Mouse (Mus musculus): ENCODE data around the gene Tmtc3.

GRCm38 (mm10) chr10:100524499-100525390 is 37.6 kb upstream of the Tmtc3 start:
- TF ChIP-seq CTCF (IDR thresholded peaks at IDR 0.05; ENCODE audit: low read depth, low read length) (no peak), POLR2A (IDR thresholded peaks at IDR 0.05; ENCODE audit: extremely low read depth, insufficient read depth, low read length) (no peak)

Data from liver, adult 2 months (tissue).